Mouse (Mus musculus) MEL (cell line): ENCODE measurements around the gene Kcnj9. TPM values are rescaled to one million over a fixed set of nuclear protein-coding genes. Genes with fewer than 3 reads are reported as not detected.

Experiments
- DNase-seq: peaks from one replicate; pipeline ENCODE4 v3.0.0; 2011; ENCODE audit warnings: low read depth, low spot score
- H3K27ac ChIP-seq: 2 replicates; pipeline ENCODE4 v1.5.1; 2012; ENCODE audit warnings: low read depth, mild to moderate bottlenecking, control low read depth, low read length, moderate library complexity; ENCODE audit not compliant: control insufficient read depth
- H3K27me3 ChIP-seq, 2 experiments: fragments of 150-350 bp in 1 of 2; sonication (generic) in 1 of 2; 2 replicates each; pipeline ENCODE4 v1.6.1; 2012; ENCODE audit warnings: low read length in 2 of 2, mild to moderate bottlenecking in 2 of 2, improper control_type of control experiment in 1 of 2, moderate library complexity in 1 of 2; ENCODE audit not compliant: insufficient read depth in 2 of 2, control insufficient read depth in 1 of 2
- H3K36me3 ChIP-seq, 2 experiments: 2 replicates each; pipeline ENCODE4 v1.6.1; 2012 to 2014; ENCODE audit warnings: low read length in 2 of 2, improper control_type of control experiment in 1 of 2, inconsistent platforms in 1 of 2, mild to moderate bottlenecking in 1 of 2; ENCODE audit not compliant: insufficient read depth in 2 of 2, control insufficient read depth in 1 of 2
- H3K4me1 ChIP-seq, 2 experiments: fragments of 150-350 bp in 1 of 2; sonication (generic) in 1 of 2; 2 replicates each; pipeline ENCODE4 v1.6.1; 2012; ENCODE audit warnings: low read length in 2 of 2, improper control_type of control experiment in 1 of 2, mild to moderate bottlenecking in 1 of 2; ENCODE audit not compliant: insufficient read depth in 2 of 2, control insufficient read depth in 1 of 2
- H3K4me3 ChIP-seq, 2 experiments: fragments of 150-350 bp in 1 of 2; sonication (generic) in 1 of 2; 2 replicates each; pipeline ENCODE4 v1.5.1; 2012; ENCODE audit warnings: low read depth in 2 of 2, low read length in 2 of 2, mild to moderate bottlenecking in 2 of 2, moderate library complexity in 2 of 2, control low read depth in 1 of 2, improper control_type of control experiment in 1 of 2; ENCODE audit not compliant: control insufficient read depth in 1 of 2, insufficient read depth in 1 of 2
- H3K79me2 ChIP-seq: 2 replicates; pipeline ENCODE4 v1.6.1; 2012; ENCODE audit warnings: mild to moderate bottlenecking, low read length, moderate library complexity; ENCODE audit not compliant: control insufficient read depth, poor library complexity, insufficient read depth
- H3K9ac ChIP-seq: 2 replicates; pipeline ENCODE4 v1.6.1; 2012; ENCODE audit warnings: low read depth, mild to moderate bottlenecking, control low read depth, low read length, moderate library complexity; ENCODE audit not compliant: control insufficient read depth, poor library complexity, severe bottlenecking
- H3K9me3 ChIP-seq: fragments of 150-350 bp; sonication (generic); replicated peaks from 2 replicates; pipeline ENCODE4 v1.6.1; 2012; ENCODE audit warnings: mild to moderate bottlenecking, low read length, improper control_type of control experiment, moderate library complexity; ENCODE audit not compliant: insufficient read depth
- BHLHE40 ChIP-seq: IDR thresholded peaks from 2 replicates; pipeline ENCODE4 v1.6.1; 2012; ENCODE audit warnings: low read depth, mild to moderate bottlenecking, inconsistent platforms, low read length, improper control_type of control experiment, borderline replicate concordance
- CHD1 ChIP-seq: IDR thresholded peaks from 2 replicates; pipeline ENCODE4 v1.6.1; 2012; ENCODE audit warnings: low read depth, mild to moderate bottlenecking, inconsistent platforms, low read length, improper control_type of control experiment
- CHD2 ChIP-seq: IDR thresholded peaks from 2 replicates; pipeline ENCODE4 v1.6.1; 2011; ENCODE audit warnings: low read length, improper control_type of control experiment
- CTCF ChIP-seq, 3 experiments: IDR thresholded peaks in 2 of 3; conservative IDR thresholded peaks in 1 of 3; 2 replicates each; pipeline ENCODE4 v1.5.1; 2011 to 2012; ENCODE audit warnings: low read length in 3 of 3, low read depth in 2 of 3, mild to moderate bottlenecking in 2 of 3, improper control_type of control experiment in 1 of 3, inconsistent platforms in 1 of 3, mixed read lengths in 1 of 3, moderate library complexity in 1 of 3; ENCODE audit not compliant: control insufficient read depth in 1 of 3, insufficient read depth in 1 of 3, poor library complexity in 1 of 3, severe bottlenecking in 1 of 3
- ELF1 ChIP-seq: IDR thresholded peaks from 2 replicates; pipeline ENCODE4 v1.6.1; 2014; ENCODE audit warnings: low read depth, mild to moderate bottlenecking, inconsistent platforms, low read length, improper control_type of control experiment, moderate library complexity
- EP300 ChIP-seq, 2 experiments: IDR thresholded peaks; 2 replicates each; pipeline ENCODE4 v1.6.1; 2011; ENCODE audit warnings: improper control_type of control experiment in 2 of 2, low read length in 2 of 2, low read depth in 1 of 2, mild to moderate bottlenecking in 1 of 2
- GATA1 ChIP-seq: IDR thresholded peaks from 2 replicates; pipeline ENCODE4 v1.6.1; 2011; ENCODE audit warnings: low read depth, low read length, improper control_type of control experiment
- KAT2A ChIP-seq: conservative IDR thresholded peaks from 2 replicates; pipeline ENCODE4 v1.6.1; 2012; ENCODE audit warnings: low read depth, low read length, improper control_type of control experiment, inconsistent platforms
- MAX ChIP-seq: IDR thresholded peaks from 2 replicates; pipeline ENCODE4 v1.6.1; 2011; ENCODE audit warnings: low read length, improper control_type of control experiment
- MAZ ChIP-seq: IDR thresholded peaks from 2 replicates; pipeline ENCODE4 v1.6.1; 2012; ENCODE audit warnings: low read depth, mild to moderate bottlenecking, inconsistent platforms, low read length, improper control_type of control experiment
- MEF2A ChIP-seq: IDR thresholded peaks from 2 replicates; pipeline ENCODE4 v1.6.1; 2014; ENCODE audit warnings: low read depth, mild to moderate bottlenecking, inconsistent platforms, low read length, improper control_type of control experiment; ENCODE audit not compliant: poor library complexity, insufficient replicate concordance, severe bottlenecking; ENCODE audit errors: extremely low read depth
- MXI1 ChIP-seq: IDR thresholded peaks from 2 replicates; pipeline ENCODE4 v1.6.1; 2011; ENCODE audit warnings: mild to moderate bottlenecking, low read depth, low read length, improper control_type of control experiment
- MYB ChIP-seq: IDR thresholded peaks from 2 replicates; pipeline ENCODE4 v1.6.1; 2011; ENCODE audit warnings: mild to moderate bottlenecking, low read depth, low read length, improper control_type of control experiment
- MYC ChIP-seq: IDR thresholded peaks from 2 replicates; pipeline ENCODE4 v1.6.1; 2011; ENCODE audit warnings: low read depth, mild to moderate bottlenecking, low read length, improper control_type of control experiment, moderate library complexity
- NRF1 ChIP-seq: IDR thresholded peaks from 2 replicates; pipeline ENCODE4 v1.6.1; 2014; ENCODE audit warnings: low read depth, mild to moderate bottlenecking, inconsistent platforms, low read length, improper control_type of control experiment, moderate library complexity; ENCODE audit not compliant: poor library complexity, insufficient read depth, severe bottlenecking
- POLR2A ChIP-seq, 2 experiments: IDR thresholded peaks; 2 replicates each; pipeline ENCODE4 v1.6.1; 2011 to 2012; ENCODE audit warnings: low read length in 2 of 2, mild to moderate bottlenecking in 2 of 2, control low read depth in 1 of 2, improper control_type of control experiment in 1 of 2, low read depth in 1 of 2, moderate library complexity in 1 of 2; ENCODE audit not compliant: control insufficient read depth in 1 of 2, insufficient read depth in 1 of 2, poor library complexity in 1 of 2
- POLR2AphosphoS2 ChIP-seq: IDR thresholded peaks from 2 replicates; pipeline ENCODE4 v1.6.1; 2011; ENCODE audit warnings: low read length, improper control_type of control experiment
- POLR2AphosphoS5 ChIP-seq: IDR thresholded peaks from 2 replicates; pipeline ENCODE4 v1.6.1; 2012; ENCODE audit warnings: low read depth, borderline replicate concordance, mild to moderate bottlenecking, inconsistent platforms, low read length, moderate library complexity, mixed read lengths
- RAD21 ChIP-seq: IDR thresholded peaks from 2 replicates; pipeline ENCODE4 v1.6.1; 2011; ENCODE audit warnings: mild to moderate bottlenecking, low read depth, low read length, improper control_type of control experiment
- SMC3 ChIP-seq: IDR thresholded peaks from 2 replicates; pipeline ENCODE4 v1.6.1; 2011; ENCODE audit warnings: low read depth, low read length, improper control_type of control experiment
- TBP ChIP-seq: IDR thresholded peaks from 2 replicates; pipeline ENCODE4 v1.8.0; 2011; ENCODE audit warnings: low read depth, low read length, improper control_type of control experiment
- UBTF ChIP-seq: IDR thresholded peaks from 2 replicates; pipeline ENCODE4 v1.6.1; 2012; ENCODE audit warnings: low read depth, mild to moderate bottlenecking, inconsistent platforms, low read length, improper control_type of control experiment, moderate library complexity, borderline replicate concordance; ENCODE audit not compliant: insufficient read depth
- USF1 ChIP-seq: IDR thresholded peaks from 2 replicates; pipeline ENCODE4 v1.6.1; 2014; ENCODE audit warnings: low read depth, mild to moderate bottlenecking, inconsistent platforms, low read length, improper control_type of control experiment, moderate library complexity
- USF2 ChIP-seq, 2 experiments: IDR thresholded peaks; 2 replicates each; pipeline ENCODE4 v1.6.1; 2011 to 2012; ENCODE audit warnings: improper control_type of control experiment in 2 of 2, low read length in 2 of 2, borderline replicate concordance in 1 of 2, inconsistent platforms in 1 of 2, low read depth in 1 of 2, mild to moderate bottlenecking in 1 of 2; ENCODE audit not compliant: insufficient read depth in 1 of 2
- ZC3H11A ChIP-seq: IDR thresholded peaks from 2 replicates; pipeline ENCODE4 v1.6.1; 2012; ENCODE audit warnings: low read depth, mild to moderate bottlenecking, inconsistent platforms, low read length, improper control_type of control experiment
- ZKSCAN1 ChIP-seq: IDR thresholded peaks from 2 replicates; pipeline ENCODE4 v1.6.1; 2012; ENCODE audit warnings: low read depth, mild to moderate bottlenecking, inconsistent platforms, low read length, improper control_type of control experiment, moderate library complexity
- ZMIZ1 ChIP-seq: IDR thresholded peaks from 2 replicates; pipeline ENCODE4 v1.6.1; 2012; ENCODE audit warnings: low read depth, mild to moderate bottlenecking, inconsistent platforms, low read length, improper control_type of control experiment, moderate library complexity
- ZNF384 ChIP-seq: IDR thresholded peaks from 2 replicates; pipeline ENCODE4 v1.6.1; 2012; ENCODE audit warnings: low read depth, mild to moderate bottlenecking, inconsistent platforms, low read length, improper control_type of control experiment
- polyA plus RNA-seq, 2 experiments: library from polyadenylated mRNA; stranded (reverse) in 1 of 2; unstranded in 1 of 2; fragments of >175 nt in 1 of 2; fragments of >200 nt in 1 of 2; gene quantifications; 2 replicates each; pipeline versions ENCODE4 v1.2.1 to v1.2.4; 2012; ENCODE audit warnings: low replicate concordance in 2 of 2, low read depth in 1 of 2; ENCODE audit not compliant: insufficient read length in 2 of 2, insufficient read depth in 1 of 2, missing spikeins in 1 of 2
- total RNA-seq: library from RNA; depleted of rRNA; stranded (reverse); fragments of 300-350 nt; gene quantifications from 2 replicates; pipeline ENCODE4 v1.2.3, GENCODE M21; 2012; rRNA removed

Kcnj9 gene
- total RNA-seq (not detected in 2 replicates), polyA plus RNA-seq (under 1 TPM in 1 of 2 experiments, not detected in 1; 0.08 TPM)

GRCm38 (mm10) chr1:172329131-172329530 is at the start of gene Kcnj9:
Gene Kcnj9 (minus strand): TSS chr1:172329318.
- no peak within 1 kb of the TSS for H3K9ac ChIP-seq
- H3K79me2 ChIP-seq, result no peaks in the 10 kb centered on the region
- H3K4me3 ChIP-seq, result no peak within 1 kb of the TSS
- TF ChIP-seq CHD2 (no peak), POLR2A (IDR thresholded peaks at IDR 0.05; ENCODE audit: control insufficient read depth in 1 of 2, insufficient read depth in 1 of 2, low read depth in 1 of 2, low read length in 2 of 2, poor library complexity in 1 of 2) (no peak), MAZ (no peak)
- no peak for DNase-seq
- H3K4me1 ChIP-seq, result no peaks in the 10 kb centered on the region
- H3K27ac ChIP-seq, result no peak within 1 kb of the TSS
- H3K9me3 ChIP-seq, result no peaks in the 10 kb centered on the region
- no peaks in the 10 kb centered on the region for H3K36me3 ChIP-seq
- peaks cover 0 to 12% of the 10 kb centered on the region in 2 experiments for H3K27me3 ChIP-seq

GRCm38 (mm10) chr1:172376758-172377458 is 47.8 kb upstream of the Kcnj9 start:
- peaks cover 43% of the 10 kb centered on the region for H3K79me2 ChIP-seq
- peak; percentile 61 for DNase-seq
- H3K9ac ChIP-seq, result peak overlapping the region; percentile 80
- H3K36me3 ChIP-seq, result peaks cover 2 to 37% of the 10 kb centered on the region in 2 experiments; a peak in 2 of 4 replicates
- peaks cover 10 to 14% of the 10 kb centered on the region in 2 experiments for H3K4me1 ChIP-seq
- peak overlapping the region; percentile 66 to 92 for H3K4me3 ChIP-seq
- no peaks in the 10 kb centered on the region for H3K9me3 ChIP-seq
- H3K27me3 ChIP-seq, result no peaks in the 10 kb centered on the region
- H3K27ac ChIP-seq, result peak overlapping the region; percentile 86
- no peak for TF ChIP-seq ZKSCAN1
- no peak for TF ChIP-seq BHLHE40
- TF ChIP-seq TBP, result no peak
- no peak for TF ChIP-seq ZNF384
- TF ChIP-seq MEF2A, result no peak
- TF ChIP-seq POLR2AphosphoS2, result no peak
- TF ChIP-seq NRF1, result no peak
- TF ChIP-seq KAT2A, result no peak
- TF ChIP-seq EP300 (IDR thresholded peaks at IDR 0.05; ENCODE audit: low read depth in 1 of 2, low read length in 2 of 2), result no peak
- no peak for TF ChIP-seq ELF1
- no peak for TF ChIP-seq CTCF (IDR thresholded peaks at IDR 0.05 in 2 of 3, conservative IDR thresholded peaks at IDR 0.05 in 1 of 3; ENCODE audit: control insufficient read depth in 1 of 3, insufficient read depth in 1 of 3, low read depth in 2 of 3, low read length in 3 of 3, poor library complexity in 1 of 3, severe bottlenecking in 1 of 3)
- TF ChIP-seq GATA1, result no peak
- peak; percentile 28 for TF ChIP-seq MXI1
- peak; percentile 22; the same call in 1 of the 2 replicates for TF ChIP-seq UBTF
- TF ChIP-seq MAZ, result 0 out of 2 replicates have a peak, but pooled peaks have one; percentile 7
- TF ChIP-seq CHD2, result no peak
- peak; percentile 43 for TF ChIP-seq USF1
- TF ChIP-seq RAD21, result no peak
- peak in 1 of 2 experiments; percentile 33; a peak in 1 of 4 replicates for TF ChIP-seq POLR2A (IDR thresholded peaks at IDR 0.05; ENCODE audit: control insufficient read depth in 1 of 2, insufficient read depth in 1 of 2, low read depth in 1 of 2, low read length in 2 of 2, poor library complexity in 1 of 2)
- TF ChIP-seq CHD1, result 0 out of 2 replicates have a peak, but pooled peaks have one; percentile 71
- 0 out of 2 replicates have a peak, but pooled peaks have one; percentile 23 for TF ChIP-seq MYC
- TF ChIP-seq ZC3H11A, result no peak
- no peak for TF ChIP-seq MYB
- no peak for TF ChIP-seq SMC3
- TF ChIP-seq MAX, result peak; percentile 56
- no peak for TF ChIP-seq POLR2AphosphoS5
- no peak for TF ChIP-seq USF2 (IDR thresholded peaks at IDR 0.05; ENCODE audit: borderline replicate concordance in 1 of 2, insufficient read depth in 1 of 2, low read depth in 1 of 2, low read length in 2 of 2)
- no peak for TF ChIP-seq ZMIZ1
